Mouse (Mus musculus) limb, embryonic 15.5 days (tissue): ENCODE results near the gene Gsg1l. TPM values are rescaled to one million over a fixed set of nuclear protein-coding genes. Genes with fewer than 3 reads are reported as not detected.

Experiments
- ATAC-seq: fragments of 200-750 bp; cut with Nextera tagmentation; 2 replicates; pipeline ENCODE4 v1.8.0; 2017; ENCODE audit warnings: low read depth, moderate TSS enrichment; ENCODE audit not compliant: insufficient number of reproducible peaks, low FRiP score, low TSS enrichment
- H3K27ac ChIP-seq: fragments of 300-500 bp; sonication (generic); 2 replicates; pipeline ENCODE4 v1.5.1; 2015; ENCODE audit warnings: moderate library complexity, mild to moderate bottlenecking, inconsistent platforms
- H3K27me3 ChIP-seq: fragments of 300-500 bp; sonication (generic); 2 replicates; pipeline ENCODE4 v1.6.1; 2015; ENCODE audit warnings: inconsistent platforms
- H3K36me3 ChIP-seq: fragments of 300-500 bp; sonication (generic); 2 replicates; pipeline ENCODE4 v1.6.1; 2015; ENCODE audit warnings: inconsistent platforms
- H3K4me1 ChIP-seq: fragments of 300-500 bp; sonication (generic); 2 replicates; pipeline ENCODE4 v1.6.1; 2015; ENCODE audit warnings: inconsistent platforms
- H3K4me2 ChIP-seq: fragments of 300-500 bp; sonication (generic); 2 replicates; pipeline ENCODE4 v1.6.1; 2015; ENCODE audit warnings: mild to moderate bottlenecking, inconsistent platforms
- H3K4me3 ChIP-seq: fragments of 300-500 bp; sonication (generic); 2 replicates; pipeline ENCODE4 v1.5.1; 2015; ENCODE audit warnings: mild to moderate bottlenecking, inconsistent platforms
- H3K9ac ChIP-seq: fragments of 300-500 bp; sonication (generic); 2 replicates; pipeline ENCODE4 v1.6.1; 2015; ENCODE audit warnings: inconsistent platforms
- H3K9me3 ChIP-seq: fragments of 300-500 bp; sonication (generic); 2 replicates; pipeline ENCODE4 v1.6.1; 2016; ENCODE audit warnings: inconsistent platforms
- WGBS: fragments of 180-500 bp; shearing (Covaris S2); methylation state at CpG from one replicate; pipeline ENCODE4 v1.1.7; 2015; 5-methylcytosine and 5-hydroxymethylcytosine counted together
- polyA plus RNA-seq: library from polyadenylated mRNA; unstranded; fragments of >200 nt; fragmentation: Nextera tagmentation; extraction: Ambion mirVana; gene quantifications from 2 replicates; pipeline ENCODE4 v1.2.1, GENCODE M21; 2015

The Gsg1l gene
- polyA plus RNA-seq, 1 experiment from 2014 or later = 2.3 TPM

- no peak for ATAC-seq
- Histone ChIP-seq H3K36me3 (no peaks in the 10 kb centered on the region), H3K9me3 (no peaks in the 10 kb centered on the region), H3K4me3 (no peak overlapping the region), H3K27ac (no peak overlapping the region), H3K4me1 (peaks cover 8% of the 10 kb centered on the region; the same call in 1 of the 2 replicates), H3K27me3 (no peaks in the 10 kb centered on the region), H3K9ac (no peak overlapping the region), H3K4me2 (no peak overlapping the region)
- 68% methylated on average over 2 of the region's 2 CpGs for WGBS
Measured at GRCm38 (mm10) chr7:125899916-125900315, 182.3 kb downstream of the Gsg1l start.

GRCm38 (mm10) chr7:125899036-125899435 lies 183.2 kb downstream of the Gsg1l start:
- no peak for ATAC-seq

GRCm38 (mm10) chr7:125897059-125897458 lies 185.2 kb downstream of the Gsg1l start:
- Histone ChIP-seq H3K27ac (no peak overlapping the region), H3K27me3 (no peaks in the 10 kb centered on the region), H3K4me1 (peaks cover 8% of the 10 kb centered on the region; the same call in 1 of the 2 replicates), H3K4me3 (no peak overlapping the region), H3K9me3 (no peaks in the 10 kb centered on the region), H3K36me3 (no peaks in the 10 kb centered on the region), H3K4me2 (no peak overlapping the region), H3K9ac (no peak overlapping the region)
- no peak for ATAC-seq
- WGBS = 85% methylated on average over 4 of the region's 4 CpGs

More at GRCm38 (mm10) chr7:125899036-125899435, 183.2 kb downstream of the Gsg1l start:
- Histone ChIP-seq H3K4me1 (peaks cover 8% of the 10 kb centered on the region; the same call in 1 of the 2 replicates), H3K36me3 (no peaks in the 10 kb centered on the region), H3K27ac (no peak overlapping the region), H3K4me2 (no peak overlapping the region), H3K27me3 (no peaks in the 10 kb centered on the region), H3K4me3 (no peak overlapping the region), H3K9me3 (no peaks in the 10 kb centered on the region), H3K9ac (no peak overlapping the region)
- WGBS = 22% methylated on average over 7 of the region's 7 CpGs

GRCm38 (mm10) chr7:125893621-125894020 lies 188.6 kb downstream of the Gsg1l start:
- Histone ChIP-seq H3K9me3 (no peaks in the 10 kb centered on the region), H3K9ac (no peak overlapping the region), H3K4me1 (peaks cover 3% of the 10 kb centered on the region), H3K36me3 (no peaks in the 10 kb centered on the region), H3K4me3 (no peak overlapping the region), H3K4me2 (no peak overlapping the region), H3K27ac (no peak overlapping the region), H3K27me3 (no peaks in the 10 kb centered on the region)
- no peak for ATAC-seq
- 91% methylated on average over 5 of the region's 5 CpGs for WGBS

- H3K9ac ChIP-seq = no peak overlapping the region
- no peak overlapping the region for H3K4me2 ChIP-seq
- no peaks in the 10 kb centered on the region for H3K9me3 ChIP-seq
- H3K4me3 ChIP-seq = no peak overlapping the region
- no peaks in the 10 kb centered on the region for H3K36me3 ChIP-seq
- peaks cover 25% of the 10 kb centered on the region for H3K4me1 ChIP-seq
- ATAC-seq = peak; percentile 32; the same call in 1 of the 2 replicates
- H3K27ac ChIP-seq = no peak overlapping the region
- no peaks in the 10 kb centered on the region for H3K27me3 ChIP-seq
- 36% methylated on average over 12 of the region's 12 CpGs for WGBS
Measured at GRCm38 (mm10) chr7:125888373-125888772, 193.8 kb downstream of the Gsg1l start.

- Histone ChIP-seq H3K9ac (no peak overlapping the region), H3K27ac (no peak overlapping the region), H3K27me3 (no peaks in the 10 kb centered on the region), H3K4me1 (peaks cover 27% of the 10 kb centered on the region), H3K36me3 (no peaks in the 10 kb centered on the region), H3K4me3 (no peak overlapping the region), H3K9me3 (no peaks in the 10 kb centered on the region), H3K4me2 (no peak overlapping the region)
- ATAC-seq = no peak
- 83% methylated on average over 5 of the region's 5 CpGs for WGBS
Measured at GRCm38 (mm10) chr7:125887761-125888160, 194.4 kb downstream of the Gsg1l start.

- H3K27me3 ChIP-seq = no peaks in the 10 kb centered on the region
- H3K9ac ChIP-seq = no peak overlapping the region
- no peak overlapping the region for H3K4me3 ChIP-seq
- no peaks in the 10 kb centered on the region for H3K9me3 ChIP-seq
- H3K36me3 ChIP-seq = no peaks in the 10 kb centered on the region
- no peak overlapping the region for H3K27ac ChIP-seq
- H3K4me1 ChIP-seq = peaks cover 28% of the 10 kb centered on the region
- ATAC-seq = no peak
- WGBS = 49% methylated on average over 4 of the region's 4 CpGs
- H3K4me2 ChIP-seq = no peak overlapping the region
Measured at GRCm38 (mm10) chr7:125887124-125887523, 195.1 kb downstream of the Gsg1l start.

GRCm38 (mm10) chr7:125886116-125886680 lies 196.0 kb downstream of the Gsg1l start:
- Histone ChIP-seq H3K27ac (no peak overlapping the region), H3K9me3 (no peaks in the 10 kb centered on the region), H3K4me2 (no peak overlapping the region), H3K4me1 (peaks cover 28% of the 10 kb centered on the region), H3K36me3 (no peaks in the 10 kb centered on the region), H3K27me3 (no peaks in the 10 kb centered on the region), H3K9ac (no peak overlapping the region), H3K4me3 (no peak overlapping the region)
- 27% methylated on average over 4 of the region's 4 CpGs for WGBS
- ATAC-seq = no peak

- Histone ChIP-seq H3K36me3 (no peaks in the 10 kb centered on the region), H3K9me3 (no peaks in the 10 kb centered on the region), H3K4me3 (no peak overlapping the region), H3K4me1 (peaks cover 21% of the 10 kb centered on the region), H3K27ac (no peak overlapping the region), H3K9ac (no peak overlapping the region), H3K27me3 (no peaks in the 10 kb centered on the region), H3K4me2 (no peak overlapping the region)
- 51% methylated on average over 2 of the region's 2 CpGs for WGBS
- ATAC-seq = no peak
Measured at GRCm38 (mm10) chr7:125883232-125883631, 199.0 kb downstream of the Gsg1l start.

- Histone ChIP-seq H3K27me3 (no peaks in the 10 kb centered on the region), H3K4me2 (no peak overlapping the region), H3K4me1 (peaks cover 12% of the 10 kb centered on the region; the same call in 1 of the 2 replicates), H3K36me3 (no peaks in the 10 kb centered on the region), H3K9me3 (no peaks in the 10 kb centered on the region), H3K4me3 (no peak overlapping the region), H3K27ac (no peak overlapping the region), H3K9ac (no peak overlapping the region)
- WGBS = 62% methylated on average over 4 of the region's 4 CpGs
- no peak for ATAC-seq
Measured at GRCm38 (mm10) chr7:125878040-125878439, 204.2 kb downstream of the Gsg1l start.

GRCm38 (mm10) chr7:125873971-125874495 lies 208.2 kb downstream of the Gsg1l start:
- no peaks in the 10 kb centered on the region for H3K27me3 ChIP-seq
- no peaks in the 10 kb centered on the region for H3K9me3 ChIP-seq
- ATAC-seq = no peak
- H3K4me3 ChIP-seq = no peak overlapping the region
- peaks cover 20% of the 10 kb centered on the region for H3K4me1 ChIP-seq
- H3K27ac ChIP-seq = no peak overlapping the region
- no peak overlapping the region for H3K9ac ChIP-seq
- WGBS = 62% methylated on average over 6 of the region's 6 CpGs
- H3K36me3 ChIP-seq = 0 out of 2 replicates have a peak, but pooled peaks cover 3% of the 10 kb centered on the region
- no peak overlapping the region for H3K4me2 ChIP-seq

GRCm38 (mm10) chr7:125872874-125873273 lies 209.3 kb downstream of the Gsg1l start:
- no peak overlapping the region for H3K4me2 ChIP-seq
- no peak overlapping the region for H3K4me3 ChIP-seq
- no peak overlapping the region for H3K9ac ChIP-seq
- no peak for ATAC-seq
- 73% methylated on average over 3 of the region's 3 CpGs for WGBS
- H3K9me3 ChIP-seq = no peaks in the 10 kb centered on the region
- no peak overlapping the region for H3K27ac ChIP-seq
- 0 out of 2 replicates have a peak, but pooled peaks cover 7% of the 10 kb centered on the region for H3K36me3 ChIP-seq
- peaks cover 20% of the 10 kb centered on the region for H3K4me1 ChIP-seq
- H3K27me3 ChIP-seq = no peaks in the 10 kb centered on the region
